Mouse (Mus musculus) small intestine, adult 2 months (tissue): Measurements from ENCODE around the gene Ces2h. TPM values are rescaled to one million over a fixed set of nuclear protein-coding genes. Genes with fewer than 3 reads are reported as not detected.
"Not testable (repeated sequence)": the region's sequence is repeated elsewhere in the genome, so short reads cannot be mapped to it uniquely, and the experiment has no call there.

Experiments
- H3K27ac ChIP-seq: fragments of 200-500 bp; 2 replicates; pipeline ENCODE4 v1.5.1; 2012; ENCODE audit warnings: low read depth, low read length, control low read depth, inconsistent platforms; ENCODE audit not compliant: insufficient read depth
- H3K27me3 ChIP-seq: fragments of 200-500 bp; 2 replicates; pipeline ENCODE4 v1.6.1; 2012; ENCODE audit warnings: mild to moderate bottlenecking, moderate library complexity, low read length, inconsistent platforms; ENCODE audit not compliant: control insufficient read depth, insufficient read depth
- H3K36me3 ChIP-seq: fragments of 200-500 bp; 2 replicates; pipeline ENCODE4 v1.6.1; 2012; ENCODE audit warnings: mild to moderate bottlenecking, low read length, control low read depth, inconsistent platforms; ENCODE audit not compliant: control insufficient read depth, insufficient read depth
- H3K4me1 ChIP-seq: fragments of 200-500 bp; 2 replicates; pipeline ENCODE4 v1.6.1; 2012; ENCODE audit warnings: low read length, inconsistent platforms, mixed read lengths; ENCODE audit not compliant: control insufficient read depth, insufficient read depth, insufficient read length
- H3K4me3 ChIP-seq: fragments of 200-500 bp; 2 replicates; pipeline ENCODE4 v1.5.1; 2012; ENCODE audit warnings: low read depth, mild to moderate bottlenecking, control low read depth, inconsistent platforms, low read length, moderate library complexity
- CTCF ChIP-seq: fragments of 200-500 bp; IDR thresholded peaks from 2 replicates; pipeline ENCODE4 v1.5.1; 2012; ENCODE audit warnings: low read depth, mild to moderate bottlenecking, control low read depth, inconsistent platforms, low read length, moderate library complexity, mixed read lengths; ENCODE audit not compliant: insufficient replicate concordance, insufficient read length; ENCODE audit errors: extremely low read depth
- POLR2A ChIP-seq: fragments of 200-500 bp; IDR thresholded peaks from 2 replicates; pipeline ENCODE4 v1.6.1; 2012; ENCODE audit warnings: low read depth, mild to moderate bottlenecking, control low read depth, inconsistent platforms, low read length, moderate library complexity
- WGBS: fragments of 180-500 bp; shearing (Covaris S2); methylation state at CpG from one replicate; pipeline ENCODE4 v1.1.7; 2018; 5-methylcytosine and 5-hydroxymethylcytosine counted together
- polyA plus RNA-seq: library from polyadenylated mRNA; depleted of rRNA; stranded (reverse); fragments of >200 nt; gene quantifications from 2 replicates; pipeline ENCODE4 v1.2.3, GENCODE M21; 2012; rRNA removed

Gene Ces2h
- polyA plus RNA-seq, 1 experiment = 0.43 TPM

DNA sequence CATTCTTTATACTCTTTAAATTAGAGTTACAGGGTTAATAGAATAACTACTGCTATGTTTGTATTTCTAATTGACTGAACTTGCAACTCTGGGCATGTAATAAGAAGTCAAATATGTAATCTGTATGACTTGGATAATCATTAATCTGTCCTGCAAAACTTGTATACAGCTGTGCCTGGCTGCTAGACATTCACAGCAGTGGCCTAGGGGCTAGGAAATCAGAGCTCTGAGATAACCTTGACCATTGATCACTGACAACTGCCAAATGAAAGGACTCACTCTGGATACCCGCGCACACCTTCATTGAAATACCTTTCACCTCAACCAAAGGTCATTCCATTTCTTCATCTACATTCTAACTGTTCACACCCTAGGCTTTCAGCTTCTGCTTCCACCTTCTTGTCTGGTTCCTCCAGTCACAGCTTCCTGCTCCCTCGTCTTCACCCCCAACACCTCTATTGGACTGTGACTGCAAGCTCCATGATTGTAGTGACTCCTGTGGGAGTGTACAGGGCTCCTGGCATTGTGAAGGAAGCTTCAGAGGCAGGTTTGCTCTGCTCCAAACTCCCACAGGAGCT, 45.3 kb downstream of the Ces2h start:
- WGBS = 32% methylated on average over 3 of the region's 3 CpGs
- peaks cover 15% of the 10 kb centered on the region; the same call in 1 of the 2 replicates for H3K4me1 ChIP-seq
- H3K27ac ChIP-seq = peak overlapping the region; percentile 66
- no peaks in the 10 kb centered on the region for H3K36me3 ChIP-seq
- no peak overlapping the region for H3K4me3 ChIP-seq
- TF ChIP-seq POLR2A = no peak
- TF ChIP-seq CTCF = no peak
- no peaks in the 10 kb centered on the region for H3K27me3 ChIP-seq

DNA sequence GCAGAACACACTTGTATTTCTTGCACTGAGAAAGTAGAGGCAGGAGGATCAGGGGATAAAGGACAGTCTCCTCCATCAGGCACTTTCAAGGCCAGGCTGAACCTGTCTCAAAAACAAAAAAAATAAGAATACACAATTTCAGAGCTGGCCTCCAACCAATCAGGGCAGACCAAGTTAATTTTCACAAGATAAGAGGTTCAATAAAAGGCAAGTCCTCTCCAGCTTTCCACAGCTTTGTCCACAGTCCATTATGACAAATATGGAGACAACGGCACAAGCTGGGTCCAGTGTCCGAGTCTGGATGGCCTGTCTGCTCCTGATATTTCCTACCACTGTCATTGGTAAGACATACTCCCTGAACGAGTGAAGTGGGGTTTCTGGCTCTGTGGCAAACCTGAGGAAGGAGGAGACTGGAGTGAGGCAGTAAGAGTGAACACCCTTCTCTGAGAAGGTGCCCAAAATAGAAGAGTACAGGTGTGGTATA, 47.8 kb downstream of the Ces2h start, which contains the start of gene Ces3a:
TSS of gene Ces3a (plus strand) at position 231 of the 484 bp plus-strand sequence.
- WGBS = 36% methylated on average over 3 of the region's 3 CpGs
- Histone ChIP-seq H3K4me1 (peaks cover 16% of the 10 kb centered on the region; the same call in 1 of the 2 replicates), H3K27ac (no peak within 1 kb of the TSS), H3K27me3 (no peaks in the 10 kb centered on the region), H3K36me3 (no peaks in the 10 kb centered on the region), H3K4me3 (no peak within 1 kb of the TSS)
- TF ChIP-seq CTCF (no peak), POLR2A (no peak)

DNA sequence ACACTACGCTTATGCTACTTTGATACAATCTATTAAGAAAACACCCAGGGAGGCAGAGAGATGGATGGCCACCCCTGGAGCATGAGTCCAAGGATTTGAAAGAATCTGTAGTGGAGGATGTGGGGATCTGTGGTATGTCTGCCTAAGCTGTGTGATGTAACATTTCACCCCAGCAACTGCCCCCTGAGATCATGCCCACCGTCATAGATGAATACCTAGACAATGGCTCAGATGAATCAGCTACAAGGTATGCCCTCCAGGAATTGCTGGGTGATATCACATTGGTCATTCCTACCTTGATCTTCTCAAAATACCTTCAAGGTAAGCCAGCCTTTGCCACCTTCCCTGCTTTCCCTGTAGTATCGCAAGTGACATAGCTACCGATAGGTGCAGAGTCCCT, 55.6 kb downstream of the Ces2h start:
- WGBS = 94% methylated on average over 4 of the region's 4 CpGs
- Histone ChIP-seq H3K36me3 (no peaks in the 10 kb centered on the region), H3K27me3 (no peaks in the 10 kb centered on the region), H3K4me1 (no peaks in the 10 kb centered on the region), H3K27ac (no peak overlapping the region), H3K4me3 (no peak overlapping the region)
- TF ChIP-seq POLR2A = no peak
- no peak for TF ChIP-seq CTCF

DNA sequence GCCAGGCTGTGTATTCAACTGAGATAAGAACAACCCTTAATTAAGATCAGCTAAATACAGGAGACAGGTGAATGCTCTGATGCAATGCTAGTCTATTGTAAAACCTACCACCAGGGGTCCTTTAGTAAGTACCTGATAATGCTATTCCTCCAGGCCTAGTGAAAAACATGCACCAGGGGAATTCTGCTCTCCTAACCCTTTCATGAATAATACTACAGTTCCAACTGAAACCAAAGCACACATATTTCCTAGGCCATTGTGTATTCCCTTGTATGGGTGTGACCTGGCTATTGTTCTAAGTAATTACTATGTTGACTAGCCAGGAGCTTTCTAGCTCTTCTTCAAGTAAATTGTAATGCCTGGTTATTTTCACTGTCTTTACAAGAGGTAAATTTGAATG, 59.4 kb downstream of the Ces2h start:
- Histone ChIP-seq H3K27me3 (no peaks in the 10 kb centered on the region), H3K27ac (no peak overlapping the region), H3K4me3 (no peak overlapping the region), H3K4me1 (no peaks in the 10 kb centered on the region), H3K36me3 (no peaks in the 10 kb centered on the region)
- TF ChIP-seq POLR2A = no peak
- no peak for TF ChIP-seq CTCF

DNA sequence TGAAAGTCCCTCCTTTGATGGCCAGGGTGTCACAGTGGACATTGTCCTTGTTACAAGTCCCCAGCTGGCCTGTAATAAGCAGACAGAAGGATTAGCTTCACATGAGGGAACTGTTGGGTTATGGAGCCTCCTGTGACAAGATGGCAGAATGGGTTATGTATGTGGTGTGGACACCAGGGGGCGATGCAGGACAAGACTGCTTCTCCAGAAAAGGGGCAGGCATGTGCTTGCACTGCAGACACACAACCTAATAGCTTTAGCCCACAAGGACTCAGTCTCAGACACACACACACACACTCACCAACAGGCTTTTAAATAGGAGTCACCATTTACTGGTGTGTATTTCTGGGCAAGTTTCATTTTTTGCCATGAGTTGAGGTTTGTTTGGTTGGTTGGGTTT, 66.1 kb downstream of the Ces2h start:
- Histone ChIP-seq H3K36me3 (no peaks in the 10 kb centered on the region), H3K27me3 (no peaks in the 10 kb centered on the region), H3K27ac (no peak overlapping the region), H3K4me1 (no peaks in the 10 kb centered on the region), H3K4me3 (no peak overlapping the region)
- 9% methylated on average over 1 of the region's 1 CpGs for WGBS
- TF ChIP-seq CTCF (peak; percentile 71; the same call in 1 of the 2 replicates), POLR2A (no peak)

DNA sequence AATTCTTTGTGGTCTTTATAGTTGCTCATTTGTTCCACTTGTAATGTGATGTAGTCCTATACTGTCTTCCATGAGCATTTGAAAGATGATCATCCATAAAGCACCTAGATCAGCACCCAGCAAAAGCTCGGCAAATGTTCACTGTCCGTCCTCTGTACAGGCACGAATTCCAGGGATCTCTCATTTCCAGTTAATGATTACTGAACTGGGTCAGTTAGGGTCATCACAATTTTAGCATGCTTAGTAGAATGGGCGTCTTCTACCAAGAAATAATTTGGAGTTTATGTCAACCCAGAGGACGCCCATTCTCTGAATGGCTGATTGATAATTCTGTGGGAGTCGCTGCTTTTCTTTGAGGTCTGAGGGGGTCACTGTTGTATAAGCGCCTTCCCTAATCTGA, 67.3 kb downstream of the Ces2h start:
- H3K4me1 ChIP-seq, H3K36me3 ChIP-seq, H3K4me3 ChIP-seq, H3K27me3 ChIP-seq, H3K27ac ChIP-seq: not testable (repeated sequence)
- WGBS = 49% methylated on average over 7 of the region's 7 CpGs

DNA sequence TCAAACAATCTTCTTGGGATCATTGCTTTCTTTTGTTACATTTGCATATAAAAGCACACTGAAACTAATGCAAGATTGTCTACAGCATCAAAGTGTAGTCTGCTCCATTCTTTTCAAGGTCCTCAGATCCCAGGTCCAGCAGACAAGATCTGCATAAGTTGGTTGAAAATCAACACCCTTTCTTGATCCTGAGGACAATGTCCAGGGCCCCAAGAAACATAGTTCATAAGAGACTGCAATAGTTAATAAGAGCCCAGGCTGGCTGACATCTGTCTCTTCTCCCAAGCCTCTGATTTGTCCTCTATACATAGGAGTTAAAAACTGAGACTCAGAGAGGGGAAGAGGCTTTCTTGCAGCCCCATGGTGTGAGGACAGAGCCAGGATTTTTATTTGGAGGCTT, 68.3 kb downstream of the Ces2h start:
- no peaks in the 10 kb centered on the region for H3K4me1 ChIP-seq
- no peaks in the 10 kb centered on the region for H3K36me3 ChIP-seq
- no peaks in the 10 kb centered on the region for H3K27me3 ChIP-seq
- no peak overlapping the region for H3K27ac ChIP-seq
- TF ChIP-seq CTCF (no peak), POLR2A (no peak)
- H3K4me3 ChIP-seq = no peak overlapping the region

Other genes starting within 250 kb of the Ces2h start
- gene Ces2b, start 169.3 kb upstream of the Ces2h start, polyA plus RNA-seq = 0.81 and 6.0 TPM in 2 replicates
- gene Ces2c, start 153.8 kb upstream of the Ces2h start, polyA plus RNA-seq = 212 and 276 TPM in 2 replicates
- 386 and 713 TPM in 2 replicates for gene Ces2e, start 74.6 kb upstream of the Ces2h start, polyA plus RNA-seq
- 0.13 TPM in 2 replicates for gene Ces2f, start 53.5 kb upstream of the Ces2h start, polyA plus RNA-seq
- gene Ces2g, start 39.1 kb upstream of the Ces2h start, polyA plus RNA-seq = 4.5 and 33.3 TPM in 2 replicates
- 0.22 and 1.3 TPM in 2 replicates for gene Ces3a, start 47.7 kb downstream of the Ces2h start, polyA plus RNA-seq
- gene Ces3b, start 82.9 kb downstream of the Ces2h start, polyA plus RNA-seq = 0.18 TPM in 1 of 2 replicates, not detected in the other
- gene Ces4a, start 130.9 kb downstream of the Ces2h start, polyA plus RNA-seq = not detected in 2 replicates
- gene Cbfb, start 169.8 kb downstream of the Ces2h start, polyA plus RNA-seq = 2.3 and 2.9 TPM in 2 replicates
- gene D230025D16Rik, start 224.3 kb downstream of the Ces2h start, polyA plus RNA-seq = 6.3 and 9.4 TPM in 2 replicates